Mouse (Mus musculus): ENCODE results near the gene Prrx1.

Prrx1 gene

GRCm38 (mm10) chr1:163313101-163313773 is at the start of gene Prrx1:
Gene Prrx1 (minus strand): TSS chr1:163313710.
- DNase-seq (ENCODE audit: low read depth, low spot score), result no peak

- no peak for DNase-seq (ENCODE audit: low read depth, low spot score)
Observed at GRCm38 (mm10) chr1:163362202-163362601, 48.7 kb upstream of the Prrx1 start.

GRCm38 (mm10) chr1:163361376-163361775 is 47.9 kb upstream of the Prrx1 start:
- DNase-seq (ENCODE audit: low read depth, low spot score), result no peak

GRCm38 (mm10) chr1:163360796-163361195 is 47.3 kb upstream of the Prrx1 start:
- DNase-seq (ENCODE audit: low read depth, low spot score), result no peak

GRCm38 (mm10) chr1:163359521-163359920 is 46.0 kb upstream of the Prrx1 start:
- DNase-seq (ENCODE audit: low read depth, low spot score), result no peak

GRCm38 (mm10) chr1:163358165-163358564 is 44.7 kb upstream of the Prrx1 start:
- DNase-seq (ENCODE audit: low read depth, low spot score), result no peak

DNA sequence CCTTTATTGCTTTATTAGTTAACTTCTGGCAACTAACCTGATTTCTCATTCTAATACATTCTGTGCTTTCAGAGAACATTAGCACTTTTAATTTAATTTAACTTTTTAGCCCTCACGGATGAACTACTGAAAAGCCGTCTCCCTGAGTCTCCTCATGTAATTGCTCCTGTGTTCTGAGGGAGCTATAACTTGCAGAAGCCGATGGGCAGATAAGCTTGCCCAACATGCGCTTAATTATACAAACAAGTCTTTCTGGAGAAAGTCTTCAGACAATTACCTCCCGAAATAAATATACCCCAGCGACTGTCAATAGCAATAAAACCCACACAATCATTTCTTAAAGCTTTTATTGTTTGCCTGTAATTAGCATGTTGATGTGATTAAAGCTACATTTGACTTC is 44.2 kb upstream of the Prrx1 start:
- no peak for DNase-seq (ENCODE audit: low read depth, low spot score)

GRCm38 (mm10) chr1:163356167-163356566 is 42.7 kb upstream of the Prrx1 start:
- DNase-seq (ENCODE audit: low read depth, low spot score), result no peak

- no peak for DNase-seq (ENCODE audit: low read depth, low spot score)
Observed at GRCm38 (mm10) chr1:163355626-163356156, 42.2 kb upstream of the Prrx1 start.

DNA sequence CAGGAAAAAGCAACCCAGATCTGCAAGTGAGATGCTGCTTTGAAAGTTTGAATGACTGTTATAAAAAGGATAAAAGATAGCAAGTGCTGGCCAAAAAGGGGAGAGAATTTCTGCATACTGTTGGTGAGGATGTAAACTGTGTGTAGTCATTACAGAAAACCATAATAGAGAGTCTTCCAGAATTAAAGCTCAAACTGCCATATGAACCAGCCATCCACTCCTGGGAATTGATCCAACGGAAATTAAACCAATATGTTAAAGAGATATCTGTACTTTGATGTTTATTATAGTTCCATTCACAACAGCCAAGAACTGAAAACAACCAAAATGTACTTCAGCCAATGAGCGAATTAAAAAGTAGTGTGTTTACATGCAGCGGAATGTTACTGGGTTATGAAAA is 37.5 kb upstream of the Prrx1 start:
- DNase-seq (ENCODE audit: low read depth, low spot score), result no peak

GRCm38 (mm10) chr1:163345541-163345940 is 32.0 kb upstream of the Prrx1 start:
- no peak for DNase-seq (ENCODE audit: low read depth, low spot score)

DNA sequence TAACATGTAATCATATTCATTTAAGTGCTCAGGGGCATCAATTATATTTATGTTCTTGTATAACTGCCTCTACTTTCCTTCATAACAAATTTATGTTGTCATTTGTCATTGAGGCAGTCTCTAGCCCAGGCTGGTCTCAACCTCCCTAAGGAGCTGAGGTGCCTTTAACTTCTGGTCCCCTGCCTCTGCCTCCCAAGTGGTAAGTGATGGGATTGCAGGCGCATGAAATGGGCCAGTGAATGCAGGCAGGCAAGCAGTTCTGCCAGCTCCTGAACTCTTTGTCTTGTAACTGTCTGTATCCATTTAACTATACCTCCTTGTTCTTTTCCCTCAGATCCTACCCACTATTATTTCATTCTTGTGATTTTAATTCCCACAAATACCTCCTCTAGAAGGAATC is 31.4 kb upstream of the Prrx1 start:
- peak; percentile 20 for DNase-seq (ENCODE audit: low read depth, low spot score)

- no peak for DNase-seq (ENCODE audit: low read depth, low spot score)
Observed at GRCm38 (mm10) chr1:163339219-163339561, 25.7 kb upstream of the Prrx1 start.

DNA sequence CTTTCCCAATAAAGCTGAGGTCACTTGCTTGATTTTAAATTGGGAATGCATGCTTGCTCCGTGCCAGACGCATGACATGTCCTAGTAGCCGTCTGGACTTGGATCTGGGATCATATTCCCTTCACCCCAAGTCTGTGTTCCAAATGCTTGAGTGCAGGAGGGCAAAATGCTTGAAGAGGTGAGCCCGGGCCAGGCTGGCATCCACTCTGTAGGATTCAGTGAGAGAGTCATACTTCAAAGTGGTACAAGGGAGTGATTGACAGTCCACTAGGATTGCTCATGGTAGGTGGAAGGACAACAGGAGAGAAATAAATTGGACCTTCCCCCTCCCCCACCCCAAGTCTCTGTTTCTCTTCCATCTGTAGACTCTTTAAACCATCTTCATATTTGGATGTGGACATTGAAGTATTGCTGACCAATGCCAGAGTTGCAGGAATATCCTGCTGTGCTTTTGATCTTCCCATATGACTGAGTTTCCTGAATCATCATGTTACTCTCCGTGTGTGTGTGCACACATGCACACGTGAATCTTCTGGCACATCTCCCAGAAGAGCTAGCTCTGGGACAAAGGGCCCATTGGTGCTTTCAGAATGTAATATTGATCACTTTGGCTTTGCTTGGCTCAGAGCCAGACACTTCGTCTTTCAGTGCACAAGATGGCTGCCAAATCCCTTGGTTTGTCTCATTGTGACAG is 25.2 kb upstream of the Prrx1 start:
- no peak for DNase-seq (ENCODE audit: low read depth, low spot score)

DNA sequence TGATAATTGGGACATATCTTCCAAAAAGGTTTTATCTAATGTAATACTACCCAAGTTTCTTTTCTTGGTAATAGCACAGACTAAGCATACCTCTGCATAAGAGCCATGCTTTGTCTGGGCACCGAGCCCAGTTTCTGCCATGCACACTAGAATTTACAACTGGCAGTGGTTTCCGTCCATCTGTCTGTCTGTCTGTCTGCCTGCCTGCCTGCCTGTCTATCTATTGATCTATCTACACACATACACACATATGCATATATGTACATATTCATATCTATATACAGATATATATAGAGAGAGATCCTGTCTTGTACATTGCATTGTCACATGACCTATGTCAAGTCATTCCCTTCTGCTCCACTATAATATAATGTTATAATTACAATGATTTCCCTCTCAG is 24.3 kb upstream of the Prrx1 start:
- no peak for DNase-seq (ENCODE audit: low read depth, low spot score)

DNA sequence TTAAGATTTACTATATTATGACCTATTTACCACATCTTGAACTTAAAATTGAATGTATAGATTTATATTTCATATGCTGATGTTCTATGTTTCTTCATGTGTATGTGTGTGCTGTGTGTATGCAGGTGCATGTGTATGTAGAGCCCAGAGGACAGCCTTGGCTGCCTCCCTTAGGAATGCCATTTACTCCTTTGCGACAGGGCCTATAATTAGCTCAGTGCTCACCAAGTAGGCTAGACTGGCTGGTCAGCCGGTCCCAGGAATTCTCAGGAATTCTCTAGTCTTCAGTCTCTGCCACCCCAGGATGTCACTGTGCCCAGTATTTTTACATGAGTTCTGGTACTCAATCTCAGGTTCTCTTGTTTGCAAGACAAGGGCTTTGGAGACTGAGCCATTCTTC is 13.8 kb upstream of the Prrx1 start:
- no peak for DNase-seq (ENCODE audit: low read depth, low spot score)

DNA sequence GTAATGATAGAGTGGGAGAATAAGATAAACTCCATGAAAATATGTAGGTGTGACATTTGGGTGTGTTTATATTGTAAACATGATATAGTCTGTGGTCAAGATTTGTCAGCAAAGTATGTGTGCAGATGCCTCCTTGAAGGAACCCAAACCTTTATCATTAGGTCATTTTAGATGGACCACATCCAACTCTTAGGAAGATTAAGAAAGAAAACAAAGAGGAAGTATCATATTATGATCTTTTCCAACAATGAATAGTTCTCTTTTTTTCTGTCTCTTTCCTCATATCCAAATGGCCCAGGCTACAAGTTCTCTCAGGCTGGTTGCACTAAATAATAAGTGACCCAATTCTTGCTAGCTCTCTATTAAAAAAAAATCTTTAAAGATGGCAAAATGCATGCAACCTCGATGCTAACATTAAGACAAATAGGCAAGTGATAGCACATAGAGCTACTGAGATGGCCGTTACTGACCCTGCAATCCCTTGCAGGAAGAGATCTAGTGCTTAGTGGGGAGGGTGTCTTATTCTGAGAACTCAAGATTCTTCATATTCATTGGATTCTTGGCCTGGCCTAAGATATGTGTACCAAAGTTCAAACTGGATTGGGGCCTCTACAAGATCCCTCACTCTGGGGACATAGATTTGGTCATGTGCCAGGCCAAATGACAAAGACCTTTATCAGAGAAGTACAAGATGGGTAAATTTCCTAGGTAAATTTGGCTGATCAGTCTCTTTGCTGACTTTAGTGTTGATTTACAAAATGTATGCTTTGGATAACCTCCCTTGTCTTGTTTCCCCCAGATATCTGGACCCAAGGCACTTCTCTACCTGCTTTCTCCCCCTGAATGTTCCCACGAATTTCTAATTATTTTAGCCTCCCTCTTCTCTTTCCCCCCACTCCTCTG is 6.4 kb upstream of the Prrx1 start:
- no peak for DNase-seq (ENCODE audit: low read depth, low spot score)

- DNase-seq (ENCODE audit: low read depth, low spot score), result no peak
Observed at GRCm38 (mm10) chr1:163316920-163317319, 3.4 kb upstream of the Prrx1 start.

GRCm38 (mm10) chr1:163314829-163315301 is 1.4 kb upstream of the Prrx1 start:
- no peak for DNase-seq (ENCODE audit: low read depth, low spot score)

DNA sequence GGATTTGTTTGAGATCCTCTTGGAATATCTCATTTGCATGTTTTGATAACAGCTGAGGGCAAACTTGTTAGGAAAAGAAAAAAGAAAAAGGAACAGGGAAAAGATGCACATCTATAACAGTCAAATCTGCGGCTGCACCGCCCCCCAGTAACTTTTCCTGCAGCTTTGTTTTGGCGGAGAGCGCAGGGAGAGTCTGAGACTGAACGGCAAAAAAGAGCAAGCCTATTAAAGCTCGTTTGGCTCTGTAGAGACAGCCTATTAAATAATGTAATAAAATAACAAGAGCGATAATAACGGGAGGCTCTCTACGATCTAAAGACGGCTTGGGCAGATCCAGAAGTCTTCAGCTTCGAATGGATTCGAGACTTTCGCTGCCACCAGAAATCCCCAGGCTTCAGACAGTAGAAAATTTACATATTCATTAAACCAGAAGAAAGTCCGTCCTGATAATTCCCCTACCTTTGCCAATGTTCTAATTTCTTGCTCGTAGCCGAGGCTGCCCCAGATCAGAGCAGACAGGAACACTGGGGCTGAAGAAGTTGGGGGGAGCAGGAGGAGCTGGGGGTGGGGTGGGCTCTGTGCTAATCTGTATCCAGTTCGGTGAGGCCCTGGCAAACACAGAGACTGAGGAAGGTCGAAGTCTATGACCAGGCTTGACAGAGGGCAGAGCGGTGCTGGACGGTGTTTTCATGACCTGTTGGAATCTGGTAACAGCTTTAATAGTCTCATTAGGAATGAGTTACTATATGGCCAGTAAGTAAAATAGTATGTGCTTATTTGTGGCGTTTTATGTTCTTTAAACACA is 613 bp upstream of the Prrx1 start:
- no peak for DNase-seq (ENCODE audit: low read depth, low spot score)

Data from WW6 (cell line).